Mouse (Mus musculus) forelimb bud, embryonic 11.5 days (tissue): ENCODE measurements at regions not wholly inside any gene's neighbourhood (a gene's known extent, or its start where the extent isn't known, plus 50 kb on each side); places are given as distances from the start of the nearest gene placed in this dataset.

Source experiments
- DNase-seq: peaks from one replicate; pipeline ENCODE4 v3.0.0-alpha.2; 2012; ENCODE audit warnings: low read depth, low spot score

GRCm38 (mm10) chr9:100097028-100097427 lies 221.1 kb upstream of the Sox14 start:
- no peak for DNase-seq

GRCm38 (mm10) chr9:100095559-100095959 lies 219.6 kb upstream of the Sox14 start:
- peak; percentile 33 for DNase-seq

- DNase-seq, result no peak
Observed at GRCm38 (mm10) chr9:100094956-100095558, 219.1 kb upstream of the Sox14 start.

GRCm38 (mm10) chr9:100071141-100071540 lies 195.2 kb upstream of the Sox14 start:
- DNase-seq, result no peak

- DNase-seq, result no peak
Observed at GRCm38 (mm10) chr9:100058541-100058940, 182.6 kb upstream of the Sox14 start.

- no peak for DNase-seq
Observed at GRCm38 (mm10) chr9:100046213-100046807, 170.3 kb upstream of the Sox14 start.

- no peak for DNase-seq
Observed at GRCm38 (mm10) chr9:100045636-100046035, 169.7 kb upstream of the Sox14 start.

GRCm38 (mm10) chr9:100041776-100042175 lies 165.8 kb upstream of the Sox14 start:
- DNase-seq, result no peak

- DNase-seq, result peak; percentile 82
Observed at GRCm38 (mm10) chr9:100023641-100024040, 147.7 kb upstream of the Sox14 start.

- DNase-seq, result no peak
Observed at GRCm38 (mm10) chr9:100022035-100022434, 146.1 kb upstream of the Sox14 start.

- DNase-seq, result no peak
Observed at GRCm38 (mm10) chr9:99995204-99995603, 119.2 kb upstream of the Sox14 start.

GRCm38 (mm10) chr9:99994285-99995144 lies 118.5 kb upstream of the Sox14 start:
- peak; percentile 35 for DNase-seq

GRCm38 (mm10) chr9:99987376-99987775 lies 111.4 kb upstream of the Sox14 start:
- DNase-seq, result no peak

GRCm38 (mm10) chr9:99980734-99981133 lies 104.8 kb upstream of the Sox14 start:
- DNase-seq, result no peak

- DNase-seq, result no peak
Observed at GRCm38 (mm10) chr9:99961561-99961960, 85.6 kb upstream of the Sox14 start.

- DNase-seq, result no peak
Observed at GRCm38 (mm10) chr9:99954720-99955119, 78.8 kb upstream of the Sox14 start.

- DNase-seq, result no peak
Observed at GRCm38 (mm10) chr9:99954038-99954618, 78.2 kb upstream of the Sox14 start.
